Mouse (Mus musculus) spleen, adult 10 weeks (tissue): ENCODE results near the gene Pdcl3. TPM values are rescaled to one million over a fixed set of nuclear protein-coding genes. Genes with fewer than 3 reads are reported as not detected.

Experiments used
- polyA plus RNA-seq: library from polyadenylated mRNA; stranded (reverse); fragments of 350-450 nt; fragmentation: Illumina TruSeq; extraction: RNeasy Lipid Tissue Mini Kit (QIAGEN cat#74804); gene quantifications from one replicate; pipeline ENCODE4 v1.2.3, GENCODE M21; 2015; ENCODE audit warnings: low replicate concordance; ENCODE audit not compliant: insufficient read depth

Gene Pdcl3
- 88.1 TPM for polyA plus RNA-seq

GRCm38 (mm10) chr1:38985308-38985707, at the start of gene Pdcl3:
Gene Pdcl3, plus strand, starts transcription at chr1:38985608.

GRCm38 (mm10) chr1:38938849-38939248, 46.6 kb upstream of the Pdcl3 start, which contains the start of gene Nms:
Gene Nms, plus strand, starts transcription at chr1:38939149.

Other genes with a start within 250 kb of the Pdcl3 start
- gene Lonrf2, start 148.9 kb upstream of the Pdcl3 start, polyA plus RNA-seq, result 0.12 TPM
- gene Chst10, start 87.4 kb upstream of the Pdcl3 start, polyA plus RNA-seq, result 18.2 TPM
- not detected for gene Nms, start 46.5 kb upstream of the Pdcl3 start, polyA plus RNA-seq
- gene Npas2, start 208.1 kb downstream of the Pdcl3 start, polyA plus RNA-seq, result 1.7 TPM